In the genomic region with DNA sequence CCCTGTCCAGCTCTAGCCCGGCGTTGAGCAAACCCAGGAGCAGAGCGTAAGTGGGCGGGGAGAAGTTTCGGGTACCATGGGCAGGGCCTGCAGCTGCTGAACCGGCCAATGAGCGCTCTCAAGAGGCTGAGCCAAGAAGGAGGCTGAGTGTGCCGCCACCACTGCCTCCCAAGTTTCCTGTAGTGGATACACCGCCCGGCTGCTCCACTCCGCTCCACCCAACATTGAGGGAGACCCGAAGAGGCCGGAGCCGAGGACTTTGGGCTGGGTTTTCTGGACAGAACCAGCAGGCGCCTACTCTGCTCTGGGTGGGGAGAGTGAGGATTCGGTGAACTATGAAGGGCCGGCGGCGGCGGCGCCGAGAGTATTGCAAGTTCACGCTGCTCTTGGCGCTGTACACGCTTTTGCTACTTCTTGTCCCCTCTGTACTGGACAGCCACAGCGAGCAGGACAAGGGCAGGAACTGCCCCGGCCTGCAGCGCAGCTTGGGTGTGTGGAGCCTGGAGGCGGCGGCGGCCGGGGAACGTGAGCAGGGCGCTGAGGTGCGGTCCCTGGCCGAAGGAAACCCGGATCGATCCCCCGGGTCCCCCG, we compare ENCODE assay signal across 8 mouse cellular contexts. TPM values are rescaled to one million over a fixed set of nuclear protein-coding genes. Genes with fewer than 3 reads are reported as not detected.
DNase-seq lines count a peak whose midpoint lies in the region; ATAC-seq lines count a peak whose summit lies in the region.

Gene Chst7 (plus strand): TSS at position 180 of the 591 bp plus-strand sequence.

- H3K9ac ChIP-seq in lung, embryonic 15.5 days, result peak within 1 kb of the TSS; percentile 41

- no peaks in the 10 kb centered on the region for H3K9me3 ChIP-seq in lung, embryonic 15.5 days

- 21% methylated on average over 38 of the region's 40 CpGs for WGBS in lung, embryonic 15.5 days

- H3K27ac ChIP-seq in lung, embryonic 15.5 days, result 0 out of 2 replicates have a peak within 1 kb of the TSS, but pooled peaks have one; percentile 37

- peak; percentile 71 for DNase-seq in Muller cell, postnatal 12 days (ENCODE audit: inconsistent ontology term)
- peak; percentile 22 for DNase-seq in cerebellum, adult 9-11 months
- DNase-seq in frontal cortex, postnatal 10 days (ENCODE audit: low spot score in 2 of 2), result peak; percentile 10 to 47
- peak; percentile 36 for DNase-seq in layer of hippocampus, adult 9-11 months
- peak; percentile 15 for DNase-seq in ovary, postnatal 10 days (ENCODE audit: low spot score)
- DNase-seq in urinary bladder, postnatal 25 days (ENCODE audit: low spot score), result peak; percentile 36

- H3K36me3 ChIP-seq in lung, embryonic 15.5 days, result no peaks in the 10 kb centered on the region

- peaks cover 7% of the 10 kb centered on the region for H3K27me3 ChIP-seq in lung, embryonic 15.5 days

- H3K4me1 ChIP-seq in lung, embryonic 15.5 days, result no peaks in the 10 kb centered on the region

- peak within 1 kb of the TSS; percentile 78 for H3K4me2 ChIP-seq in lung, embryonic 15.5 days

- H3K4me3 ChIP-seq in lung, embryonic 15.5 days, result peak within 1 kb of the TSS; percentile 48

- peak; percentile 94 to 96 for ATAC-seq in hematopoietic stem cell, adult 5-6 weeks (replicated peaks in 1 of 2; ENCODE audit: insufficient read depth in 1 of 2, low FRiP score in 2 of 2, low TSS enrichment in 1 of 2, low read depth in 1 of 2, poor library complexity in 2 of 2, severe bottlenecking in 2 of 2)
- peak; percentile 96 for ATAC-seq in lung, embryonic 15.5 days (ENCODE audit: borderline replicate concordance, extremely low read depth, low FRiP score, low TSS enrichment)

RNA-seq across cellular contexts. Expression of gene Chst7, which starts in this region (rescaled TPM):
- total RNA-seq in hematopoietic stem cell, adult 5-6 weeks (2017), result not detected in 2 replicates
- polyA plus RNA-seq in lung, embryonic 15.5 days (2015; fragmentation: Nextera tagmentation; extraction: Ambion mirVana), result 6.7 and 6.9 TPM in 2 replicates

Comparison
In these comparisons a context has a peak if more than half of its experiments do, and no peak if none do; other contexts are left out.
1. Peak in every context shown above with its lines: DNase-seq, ATAC-seq, H3K4me3 ChIP-seq and H3K27ac ChIP-seq.
2. Peak in ATAC-seq in hematopoietic stem cell, adult 5-6 weeks; RNA of the gene not detected or under 1 TPM.
3. DNase-seq: peak in every context shown above with its lines; median percentile 71 in Muller cell, postnatal 12 days; 36 in layer of hippocampus, adult 9-11 months; 36 in urinary bladder, postnatal 25 days; 28 in frontal cortex, postnatal 10 days; 22 in cerebellum, adult 9-11 months; 15 in ovary, postnatal 10 days.